Mouse (Mus musculus): ENCODE measurements at regions not wholly inside any gene's neighbourhood (a gene's known extent, or its start where the extent isn't known, plus 50 kb on each side); places are given as distances from the start of the nearest gene placed in this dataset.

DNA sequence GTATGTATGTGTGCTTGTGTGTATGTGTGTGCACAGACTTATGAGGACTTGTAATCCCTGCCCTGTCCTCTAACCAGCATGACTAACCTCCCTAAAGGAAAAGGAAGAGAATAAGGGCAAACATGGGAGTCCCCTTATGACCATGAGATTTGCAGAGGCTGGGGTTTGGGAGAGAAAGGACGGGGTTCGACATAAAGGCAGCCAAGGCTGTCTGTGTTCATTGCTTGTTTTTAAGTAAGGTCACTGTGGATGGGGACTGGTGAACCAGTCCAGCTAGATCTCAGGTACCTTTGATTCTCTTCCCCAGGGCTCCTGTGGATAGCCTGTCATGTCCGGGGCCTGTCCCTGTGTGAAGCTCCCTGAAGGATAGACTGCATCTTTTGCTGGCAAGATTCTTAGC lies 55.6 kb downstream of the Irf2bp2 start:
- H3K4me3 ChIP-seq: no peak overlapping the region
- peak overlapping the region; percentile 86; the same call in 1 of the 2 replicates for H3K27ac ChIP-seq
- no peak for TF ChIP-seq CTCF (IDR thresholded peaks at IDR 0.05)
- DNase-seq: no peak
- intact Hi-C loops (cut with DNase I): no loop called here

DNA sequence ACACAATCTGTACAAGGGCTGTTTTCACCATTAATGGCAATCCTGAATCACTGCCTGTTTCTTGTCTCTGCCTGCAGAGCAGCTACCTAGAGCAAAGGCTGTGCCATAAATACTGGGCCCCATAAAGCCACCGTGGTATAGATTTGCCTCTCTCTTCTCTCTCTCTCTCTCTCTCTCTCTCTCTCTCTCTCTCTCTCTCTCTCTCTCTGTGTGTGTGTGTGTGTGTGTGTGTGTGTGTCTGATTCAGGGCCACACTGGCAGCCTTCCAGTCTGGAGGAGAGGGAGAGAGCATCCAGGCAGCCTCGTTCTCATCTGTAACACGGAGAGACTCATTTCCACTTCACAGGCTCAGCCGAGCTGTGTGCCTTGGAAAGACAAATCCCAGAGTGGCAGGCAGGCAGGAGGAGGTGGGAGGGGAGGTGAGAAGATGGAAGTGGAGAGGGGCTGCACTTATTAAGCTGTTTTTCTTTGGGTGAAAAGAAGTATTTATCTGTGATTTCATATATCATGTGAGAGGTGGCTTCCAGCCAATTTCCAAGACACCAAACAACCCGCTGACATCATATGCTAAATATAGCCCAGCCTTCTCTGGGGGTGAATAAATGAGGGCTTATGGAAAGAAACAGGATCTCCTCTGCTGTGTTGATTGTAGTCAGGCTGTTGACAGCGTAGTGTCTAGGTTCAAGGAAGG lies 56.7 kb downstream of the Irf2bp2 start:
- Histone ChIP-seq H3K27ac (peak overlapping the region; percentile 86), H3K4me3 (peak overlapping the region; percentile 26; the same call in 1 of the 2 replicates)
- no peak for TF ChIP-seq CTCF (IDR thresholded peaks at IDR 0.05)
- intact Hi-C loops (cut with DNase I): no loop called here
- peak; percentile 71 for DNase-seq

DNA sequence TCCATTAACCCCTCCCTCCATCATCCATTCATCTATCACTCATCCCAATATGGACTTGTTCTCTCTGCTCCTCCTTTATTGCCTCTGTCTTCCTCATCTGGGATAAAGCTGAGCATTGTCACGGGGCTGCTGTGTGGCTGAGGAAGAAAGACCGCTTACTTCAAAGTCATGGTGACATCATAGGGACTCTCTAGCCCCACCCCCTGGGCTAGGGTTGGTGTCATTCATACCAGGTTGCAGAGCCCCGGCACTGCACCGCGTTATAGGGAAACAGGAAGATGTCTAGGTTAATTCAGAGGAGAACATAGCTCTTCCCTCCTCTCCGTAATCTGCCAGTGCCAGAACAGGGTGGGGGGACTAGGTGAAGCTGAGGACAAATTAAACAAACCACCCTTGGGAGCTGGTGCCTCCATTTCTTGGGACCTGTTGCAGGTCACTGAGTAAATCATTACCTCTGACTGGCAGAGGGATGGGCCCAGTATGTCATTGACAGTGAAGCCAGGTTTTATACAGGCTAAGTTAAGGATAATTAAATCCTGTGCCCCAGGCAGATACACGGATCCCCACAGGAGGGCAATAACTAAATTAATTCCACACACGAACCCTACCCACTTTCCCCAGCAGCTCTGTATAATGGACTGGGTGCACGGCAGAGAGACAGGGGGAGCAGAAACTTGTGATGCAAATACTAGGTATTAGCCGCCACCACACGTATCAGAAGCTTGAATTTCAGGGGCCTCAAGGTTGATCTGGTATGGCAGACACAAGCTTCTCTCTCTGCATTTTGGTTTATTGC lies 57.5 kb downstream of the Irf2bp2 start:
- intact Hi-C loops (cut with DNase I): no loop called here
- peak overlapping the region; percentile 86 for H3K27ac ChIP-seq
- no peak overlapping the region for H3K4me3 ChIP-seq
- DNase-seq: no peak
- TF ChIP-seq CTCF (IDR thresholded peaks at IDR 0.05): no peak

DNA sequence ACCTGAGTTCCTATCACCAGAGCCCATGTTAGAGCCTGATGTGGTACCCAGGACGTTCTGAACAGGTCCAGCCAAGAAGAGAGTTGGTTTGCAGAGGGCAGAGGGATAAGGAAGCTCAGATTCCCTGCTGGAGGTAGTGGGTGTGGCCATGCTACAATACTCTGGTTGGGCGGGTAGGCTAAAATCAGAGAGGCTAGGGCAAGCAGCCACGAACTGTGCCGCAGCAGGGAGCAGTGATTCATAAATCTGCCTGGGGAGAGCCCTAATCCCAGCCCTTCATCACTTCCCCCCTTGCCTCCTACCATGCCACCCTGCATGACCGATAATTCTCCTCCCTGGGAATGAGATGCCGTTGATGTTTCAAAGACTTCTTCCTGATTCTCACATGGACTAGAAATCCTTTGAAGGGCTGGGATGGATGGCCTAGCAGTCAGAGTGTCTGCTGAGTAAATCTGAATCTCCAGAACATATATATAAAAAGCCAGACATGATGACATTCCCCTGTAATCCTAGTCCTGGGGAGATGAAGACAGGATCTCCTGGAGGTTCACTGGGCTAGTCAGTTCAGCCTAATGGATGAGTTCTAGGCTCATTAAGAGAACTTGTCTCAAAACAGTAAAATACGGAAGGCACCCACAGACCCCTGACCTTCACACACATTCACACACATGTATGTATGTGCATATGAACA lies 57.6 kb upstream of the Tarbp1 start:
- intact Hi-C loops (cut with DNase I): no loop called here
- TF ChIP-seq CTCF (IDR thresholded peaks at IDR 0.05): no peak
- Histone ChIP-seq H3K4me3 (no peak overlapping the region), H3K27ac (peak overlapping the region; percentile 53)
- peak; percentile 77 for DNase-seq

DNA sequence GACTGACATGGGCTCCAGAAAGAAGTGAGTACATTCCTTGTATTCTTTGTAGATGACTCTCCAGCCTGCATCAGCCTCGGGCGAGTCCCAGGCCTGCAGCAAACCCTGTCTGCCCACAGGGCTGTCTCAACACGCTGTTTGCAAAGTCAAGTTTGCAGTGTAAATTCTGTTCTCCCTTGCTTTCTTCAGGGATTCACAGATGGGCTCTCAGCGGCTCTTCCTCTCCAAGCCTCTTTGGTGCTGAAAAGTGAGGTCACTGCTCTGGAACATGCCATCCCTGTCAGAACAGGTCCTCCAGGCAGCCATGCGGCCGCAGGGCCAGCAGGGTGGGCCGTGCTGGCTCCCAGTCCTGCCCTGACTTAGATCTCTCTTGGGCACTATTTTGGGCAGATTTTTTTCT lies 56.6 kb upstream of the Tarbp1 start:
- intact Hi-C loops (cut with DNase I): no loop called here
- no peak for TF ChIP-seq CTCF (IDR thresholded peaks at IDR 0.05)
- DNase-seq: no peak
- Histone ChIP-seq H3K27ac (peak overlapping the region; percentile 53), H3K4me3 (no peak overlapping the region)

DNA sequence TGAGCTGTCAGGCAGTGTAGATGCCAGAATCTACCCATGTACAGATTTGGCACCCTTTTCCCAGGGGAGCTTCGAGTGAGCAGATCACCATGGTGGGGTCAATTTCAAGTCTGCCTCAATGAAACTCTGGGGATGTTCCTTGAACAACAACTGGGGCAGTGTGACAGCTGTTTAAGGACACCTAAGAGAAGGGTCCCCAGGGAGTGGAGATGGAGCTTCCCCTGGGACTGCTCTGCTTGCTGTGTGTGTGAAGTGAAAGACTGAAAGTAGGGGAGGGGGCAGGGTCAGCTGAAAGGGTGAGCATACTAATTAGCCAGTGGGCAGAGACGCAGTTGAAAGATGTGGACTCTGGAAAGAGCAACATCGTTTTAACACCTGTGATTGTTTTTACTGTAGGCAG lies 54.5 kb upstream of the Tarbp1 start:
- no peak overlapping the region for H3K27ac ChIP-seq
- DNase-seq: no peak
- intact Hi-C loops (cut with DNase I): no loop called here
- TF ChIP-seq CTCF (IDR thresholded peaks at IDR 0.05): no peak
- no peak overlapping the region for H3K4me3 ChIP-seq

DNA sequence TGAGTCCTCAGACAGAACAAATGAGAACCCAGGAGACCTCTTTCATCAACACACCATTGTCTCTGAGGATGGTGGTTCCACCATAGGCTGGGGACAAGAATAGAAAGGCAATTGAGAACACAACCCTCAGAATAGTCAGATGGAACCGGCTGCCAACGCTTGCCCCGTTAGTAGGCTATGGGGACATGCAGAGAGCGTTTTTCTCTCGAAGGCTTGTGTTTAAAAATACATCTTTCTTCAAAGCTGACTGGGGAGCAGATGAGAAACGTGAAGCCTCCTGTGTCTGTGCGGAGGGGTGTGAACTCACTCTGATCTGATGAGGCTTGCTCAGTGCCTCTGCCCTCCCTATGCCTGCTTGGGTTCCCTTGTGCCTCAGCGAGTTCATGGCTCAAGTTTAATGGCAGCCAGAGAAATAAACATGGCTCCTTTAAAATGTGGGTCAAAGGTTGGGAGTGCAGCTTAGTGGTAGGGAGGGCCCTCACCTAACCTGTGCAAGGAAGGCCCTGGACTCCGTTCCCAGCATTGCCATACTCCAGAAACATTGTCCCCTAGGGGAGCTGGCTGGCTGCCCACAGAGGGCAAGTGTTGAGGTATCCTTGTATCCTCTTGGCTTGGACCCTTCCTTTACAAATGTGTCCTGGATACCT lies 53.7 kb upstream of the Tarbp1 start:
- Histone ChIP-seq H3K27ac (peak overlapping the region; percentile 38), H3K4me3 (no peak overlapping the region)
- DNase-seq: no peak
- TF ChIP-seq CTCF (IDR thresholded peaks at IDR 0.05): no peak
- intact Hi-C loops (cut with DNase I): no loop called here

DNA sequence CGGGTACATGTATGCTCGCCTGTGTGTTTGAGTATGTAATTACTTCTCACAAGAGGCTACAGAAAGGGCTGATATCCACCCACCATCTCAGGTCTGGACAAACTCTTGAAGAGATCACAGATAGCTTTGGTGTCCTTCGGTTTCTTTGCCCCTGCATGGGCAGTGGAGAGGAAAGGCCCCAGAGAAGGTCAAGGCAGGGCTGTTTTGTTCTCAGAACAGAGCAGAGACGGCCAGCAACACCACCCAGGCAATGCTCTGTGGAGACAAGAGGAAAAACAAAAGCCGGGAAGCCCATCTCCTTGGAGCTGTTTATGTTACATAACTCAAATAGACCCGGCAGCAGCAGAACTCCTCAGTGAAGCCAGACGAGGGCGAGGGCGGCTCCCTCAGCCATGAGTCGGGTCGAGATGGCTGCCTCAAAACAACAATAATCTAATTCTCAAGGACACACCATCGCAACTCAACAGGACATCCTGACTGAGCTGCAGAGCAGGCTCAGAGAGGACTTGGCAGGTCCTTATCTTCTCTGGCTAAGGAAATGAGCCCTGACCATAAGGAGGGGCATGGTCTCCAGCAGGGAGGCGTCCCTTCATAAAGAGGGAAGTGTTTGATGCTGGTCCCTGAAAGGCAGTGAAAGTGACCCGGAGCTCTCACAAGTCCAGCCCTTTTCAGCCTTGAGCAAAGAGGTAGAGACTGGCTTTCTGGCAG lies 52.2 kb upstream of the Tarbp1 start:
- intact Hi-C loops (cut with DNase I): no loop called here
- H3K4me3 ChIP-seq: no peak overlapping the region
- peak overlapping the region; percentile 86 for H3K27ac ChIP-seq
- DNase-seq: peak; percentile 71
- TF ChIP-seq CTCF (IDR thresholded peaks at IDR 0.05): no peak

DNA sequence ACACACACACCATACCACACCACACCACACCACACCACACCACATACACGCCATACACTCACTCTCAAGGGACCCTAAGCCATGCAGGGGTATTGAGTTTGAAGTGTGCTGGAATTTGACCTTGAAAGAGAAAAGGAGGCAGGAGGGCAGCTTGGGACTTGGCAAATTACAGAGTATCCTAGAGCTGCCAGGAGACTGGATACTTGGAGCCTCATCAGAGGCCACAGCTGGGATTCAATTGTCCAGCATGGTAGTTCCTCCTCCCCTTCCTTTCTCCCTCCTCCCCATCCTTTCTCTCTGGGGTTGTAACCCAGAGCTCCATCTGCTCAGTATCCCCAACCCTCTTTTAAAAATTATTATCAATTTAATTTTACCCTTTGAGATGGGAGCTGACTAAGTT lies 50.7 kb upstream of the Tarbp1 start:
- DNase-seq: no peak
- H3K27ac ChIP-seq: peak overlapping the region; percentile 86
- no peak overlapping the region for H3K4me3 ChIP-seq
- intact Hi-C loops (cut with DNase I): loop anchor here (2.0 kb wide), 1 partner anchor 41 kb away; no protein-coding TSS in a partner anchor
- TF ChIP-seq CTCF (IDR thresholded peaks at IDR 0.05): no peak
